Mouse (Mus musculus) embryo, embryonic 10.5 days (tissue): Measurements from ENCODE around the gene F2r.

ENCODE experiments used
- DNase-seq: peaks from one replicate; pipeline ENCODE4 v3.0.0-alpha.2; 2015; ENCODE audit warnings: low spot score

F2r gene

GRCm38 (mm10) chr13:95630747-95631146 is 12.5 kb upstream of the F2r start:
- no peak for DNase-seq

- no peak for DNase-seq
These were observed 11.5 kb upstream of the F2r start for GRCm38 (mm10) chr13:95629751-95630150.

- no peak for DNase-seq
These were observed 8.4 kb upstream of the F2r start for GRCm38 (mm10) chr13:95626696-95627095.

GRCm38 (mm10) chr13:95623042-95623441 is 4.8 kb upstream of the F2r start:
- no peak for DNase-seq

GRCm38 (mm10) chr13:95621563-95621962 is 3.3 kb upstream of the F2r start:
- DNase-seq: no peak

GRCm38 (mm10) chr13:95618859-95619258 is 572 bp upstream of the F2r start:
- DNase-seq: peak; percentile 40

GRCm38 (mm10) chr13:95617671-95618171 is 566 bp downstream of the F2r start:
- DNase-seq: peak; percentile 57

GRCm38 (mm10) chr13:95617082-95617670 is 1.1 kb downstream of the F2r start:
- DNase-seq: peak; percentile 64

- DNase-seq: peak; percentile 30
These were observed 1.8 kb downstream of the F2r start for GRCm38 (mm10) chr13:95616512-95616911.

- no peak for DNase-seq
These were observed 3.5 kb downstream of the F2r start for GRCm38 (mm10) chr13:95614757-95615156.

GRCm38 (mm10) chr13:95612243-95612642 is 6.0 kb downstream of the F2r start:
- DNase-seq: no peak

- no peak for DNase-seq
These were observed 6.5 kb downstream of the F2r start for GRCm38 (mm10) chr13:95611752-95612151.

GRCm38 (mm10) chr13:95610786-95611562 is 7.3 kb downstream of the F2r start:
- DNase-seq: no peak

- DNase-seq: no peak
These were observed 9.2 kb downstream of the F2r start for GRCm38 (mm10) chr13:95609088-95609420.

GRCm38 (mm10) chr13:95608416-95609087 is 9.7 kb downstream of the F2r start:
- no peak for DNase-seq

GRCm38 (mm10) chr13:95607019-95607418 is 11.3 kb downstream of the F2r start:
- no peak for DNase-seq

GRCm38 (mm10) chr13:95604288-95604687 is 14.0 kb downstream of the F2r start:
- no peak for DNase-seq

GRCm38 (mm10) chr13:95599833-95600359 is 18.4 kb downstream of the F2r start:
- no peak for DNase-seq

- DNase-seq: no peak
These were observed 19.9 kb downstream of the F2r start for GRCm38 (mm10) chr13:95598232-95598920.

GRCm38 (mm10) chr13:95597578-95597977 is 20.7 kb downstream of the F2r start:
- DNase-seq: no peak

- DNase-seq: no peak
These were observed 21.6 kb downstream of the F2r start for GRCm38 (mm10) chr13:95596689-95597088.

- no peak for DNase-seq
These were observed 22.4 kb downstream of the F2r start for GRCm38 (mm10) chr13:95595921-95596320.
